Mouse (Mus musculus) bone marrow, adult 2 months (tissue): ENCODE data around the gene Nfx1. TPM values are rescaled to one million over a fixed set of nuclear protein-coding genes. Genes with fewer than 3 reads are reported as not detected.

Experiments used
- H3K27ac ChIP-seq: fragments of 200-500 bp; 2 replicates; pipeline ENCODE4 v1.5.1; 2012; ENCODE audit warnings: low read depth, mild to moderate bottlenecking, control low read depth, inconsistent platforms, low read length; ENCODE audit not compliant: control insufficient read depth, poor library complexity, insufficient read depth
- H3K4me1 ChIP-seq: fragments of 200-500 bp; 2 replicates; pipeline ENCODE4 v1.6.1; 2011; ENCODE audit warnings: low read length; ENCODE audit not compliant: control insufficient read depth, insufficient read depth
- H3K4me3 ChIP-seq: fragments of 200-500 bp; replicated peaks from 2 replicates; pipeline ENCODE3; 2011; ENCODE audit warnings: mild to moderate bottlenecking, low read depth, low read length, control low read depth; ENCODE audit not compliant: control insufficient read depth
- CTCF ChIP-seq: fragments of 200-500 bp; IDR thresholded peaks from 2 replicates; pipeline ENCODE4 v1.5.1; 2011; ENCODE audit warnings: low read length, control low read depth; ENCODE audit not compliant: control insufficient read depth, insufficient read depth
- POLR2A ChIP-seq: fragments of 200-500 bp; IDR thresholded peaks from 2 replicates; pipeline ENCODE4 v1.6.1; 2011; ENCODE audit warnings: low read depth, mild to moderate bottlenecking, control low read depth, low read length, borderline replicate concordance; ENCODE audit not compliant: control insufficient read depth
- WGBS: fragments of 180-500 bp; shearing (Covaris S2); methylation state at CpG from one replicate; pipeline ENCODE4 v1.1.7; 2018; 5-methylcytosine and 5-hydroxymethylcytosine counted together
- polyA plus RNA-seq: library from polyadenylated mRNA; stranded (reverse); fragments of >200 nt; gene quantifications from 2 replicates; pipeline ENCODE4 v1.2.4, GENCODE M21; 2011; ENCODE audit warnings: low replicate concordance; ENCODE audit not compliant: missing spikeins, insufficient read depth, insufficient read length

Nfx1 gene
- polyA plus RNA-seq, 1 experiment = 46.1 TPM

DNA sequence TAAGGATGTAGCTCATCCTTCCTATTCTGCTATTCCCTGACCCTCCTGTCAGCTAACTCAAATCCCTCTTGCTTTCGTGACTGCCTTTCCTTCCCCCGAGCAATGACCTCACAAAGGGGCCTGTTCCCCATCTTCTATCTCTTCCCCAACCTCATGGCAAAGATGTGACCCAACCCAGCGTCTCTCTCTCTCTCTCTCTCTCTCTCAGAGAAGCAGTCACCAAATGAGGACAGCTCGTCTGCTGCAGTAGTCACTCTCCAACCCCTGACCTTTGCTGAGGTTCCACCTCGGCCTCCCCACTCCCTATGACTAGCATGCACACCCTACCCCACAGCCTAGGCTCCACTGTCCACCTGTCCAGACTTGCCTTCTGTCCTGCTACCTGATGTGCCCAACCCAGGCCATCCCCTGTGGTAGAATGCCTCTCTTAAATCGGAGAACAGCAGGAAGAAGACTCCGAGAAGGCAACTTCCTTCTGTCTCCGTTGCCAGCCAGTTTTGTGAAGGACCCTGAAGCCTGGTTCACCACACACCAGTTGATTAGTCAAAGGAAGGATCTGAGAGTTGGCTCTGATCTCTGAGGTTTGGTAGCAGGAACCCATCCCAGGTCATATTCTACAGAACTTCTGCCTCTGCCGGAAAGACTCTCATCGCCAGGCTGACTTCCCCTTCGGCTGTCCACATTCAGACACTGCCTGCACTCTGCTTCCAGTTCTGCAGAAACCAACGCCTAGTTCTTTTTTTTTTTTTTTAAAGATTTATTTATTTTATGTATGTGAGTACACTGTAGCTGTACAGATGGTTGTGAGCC, 102.5 kb downstream of the Nfx1 start:
- TF ChIP-seq CTCF = no peak
- TF ChIP-seq POLR2A = no peak
- WGBS = 16% methylated on average over 12 of the region's 12 CpGs
- no peaks in the 10 kb centered on the region for H3K4me1 ChIP-seq
- H3K27ac ChIP-seq = 0 out of 2 replicates have a peak overlapping the region, but pooled peaks have one; percentile 5
- no peak overlapping the region for H3K4me3 ChIP-seq

DNA sequence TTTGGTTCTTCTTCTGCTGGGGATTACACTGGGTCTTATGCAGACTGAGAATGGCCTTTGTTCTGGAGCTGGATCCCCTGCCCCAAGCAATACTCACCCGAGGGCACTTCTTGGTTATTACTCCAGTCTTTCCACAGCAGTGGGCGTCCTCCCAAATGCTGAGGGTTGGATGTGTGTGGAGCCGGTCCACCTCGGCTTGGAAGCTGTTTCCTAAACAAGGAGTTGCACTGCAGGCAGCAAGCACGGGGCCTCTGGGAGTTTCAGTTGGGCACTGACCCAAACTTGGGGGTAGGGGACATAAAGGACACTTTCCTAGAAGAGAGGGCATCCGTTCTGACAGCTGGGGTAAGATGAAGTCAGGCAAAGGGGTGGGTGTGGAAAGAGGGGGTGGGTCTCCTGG, 103.8 kb downstream of the Nfx1 start:
- no peak overlapping the region for H3K4me3 ChIP-seq
- no peak overlapping the region for H3K27ac ChIP-seq
- H3K4me1 ChIP-seq = no peaks in the 10 kb centered on the region
- no peak for TF ChIP-seq POLR2A
- no peak for TF ChIP-seq CTCF
- WGBS = 79% methylated on average over 6 of the region's 6 CpGs

Other genes with a start within 250 kb of the Nfx1 start
- gene Dnaja1, start 248.8 kb upstream of the Nfx1 start, polyA plus RNA-seq = 60.8 and 84.2 TPM in 2 replicates
- 24.4 and 41.9 TPM in 2 replicates for gene Smu1, start 213.0 kb upstream of the Nfx1 start, polyA plus RNA-seq
- 32.2 and 44.4 TPM in 2 replicates for gene B4galt1, start 116.9 kb upstream of the Nfx1 start, polyA plus RNA-seq
- not detected in 2 replicates for gene Spink4, start 50.9 kb upstream of the Nfx1 start, polyA plus RNA-seq
- gene Bag1, start 22.6 kb upstream of the Nfx1 start, polyA plus RNA-seq = 144 and 216 TPM in 2 replicates
- 28.2 and 49.0 TPM in 2 replicates for gene Chmp5, start 22.5 kb upstream of the Nfx1 start, polyA plus RNA-seq
- gene Aqp7, start 77.2 kb downstream of the Nfx1 start, polyA plus RNA-seq = 0.70 and 1.1 TPM in 2 replicates
- 0.92 and 12.0 TPM in 2 replicates for gene Aqp3, start 127.3 kb downstream of the Nfx1 start, polyA plus RNA-seq
- gene Nol6, start 153.5 kb downstream of the Nfx1 start, polyA plus RNA-seq = 7.5 and 10.0 TPM in 2 replicates
- gene Ube2r2, start 164.8 kb downstream of the Nfx1 start, polyA plus RNA-seq = 41.2 and 44.4 TPM in 2 replicates